Mouse (Mus musculus) liver, embryonic 14.5 days (tissue): ENCODE data around the gene Flt3.

Experiments
- CTCF ChIP-seq: IDR thresholded peaks from 2 replicates; pipeline ENCODE4 v1.5.1; 2016; ENCODE audit warnings: antibody characterized with exemption, low read depth, control low read depth
- EP300 ChIP-seq: IDR thresholded peaks from 2 replicates; pipeline ENCODE4 v1.6.1; 2016; ENCODE audit warnings: antibody characterized with exemption, low read depth

DNA sequence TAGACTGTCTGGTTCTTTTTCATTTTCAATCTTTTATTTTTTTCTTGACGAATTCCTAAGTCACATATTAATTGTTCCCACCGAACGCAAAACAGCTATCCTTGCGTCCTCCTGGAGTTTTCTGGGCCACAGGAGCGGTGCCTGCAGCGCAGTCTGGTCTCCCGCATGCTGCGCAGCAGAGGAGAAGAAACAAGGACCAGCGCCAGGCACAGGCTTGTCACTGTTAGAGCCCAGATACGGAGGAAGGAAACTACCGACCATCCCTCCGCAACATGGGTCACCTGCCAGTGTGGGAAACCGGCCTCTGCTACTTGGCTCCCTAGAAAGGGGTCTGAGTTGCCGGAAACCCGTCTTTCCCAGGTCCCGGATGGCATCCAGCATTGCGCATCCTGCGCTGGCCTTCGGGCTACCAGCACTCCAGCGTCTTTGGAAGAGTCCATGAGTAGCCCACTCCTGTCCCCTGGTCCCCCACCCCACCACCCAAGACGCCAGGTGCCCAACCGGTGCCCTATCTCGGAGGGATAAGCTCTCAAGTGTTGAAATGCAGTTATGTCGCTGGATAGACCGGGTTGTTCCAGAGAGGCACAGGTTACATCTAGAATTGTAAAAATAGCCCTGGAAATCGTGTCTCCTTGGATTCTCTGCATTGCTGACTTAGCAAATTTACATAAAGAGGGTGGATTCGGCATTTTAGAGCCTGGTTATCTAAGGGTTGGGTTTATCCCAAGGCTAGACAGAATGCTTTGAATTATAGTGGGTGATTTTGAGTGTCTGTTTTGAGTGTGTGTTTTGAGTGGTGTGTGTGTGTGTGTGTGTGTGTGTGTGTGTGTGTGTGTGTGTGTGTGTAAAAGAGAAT is 87.2 kb downstream of the Flt3 start:
- TF ChIP-seq CTCF = no peak
- no peak for TF ChIP-seq EP300
